Mouse (Mus musculus): ENCODE measurements around the gene Dnaja3.

DNA sequence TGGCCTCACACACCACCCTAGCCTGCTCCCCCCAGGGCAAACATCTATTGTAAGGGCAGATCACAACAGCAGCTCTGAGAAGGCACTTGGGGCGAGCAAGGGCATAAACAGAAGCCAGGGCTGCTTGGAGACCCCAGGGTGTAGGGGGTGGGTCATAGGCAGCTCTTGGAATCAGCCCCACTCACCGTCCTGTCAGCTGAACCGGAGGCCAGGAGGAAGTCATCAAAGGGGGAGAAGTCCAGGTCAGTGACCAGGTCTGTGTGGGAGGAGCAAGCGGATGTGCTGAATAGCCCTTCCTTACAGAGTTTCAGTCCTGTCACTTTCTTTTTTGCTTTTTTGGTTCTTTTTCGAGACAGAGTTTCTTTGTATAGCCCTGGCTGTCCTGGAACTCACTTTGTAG lies 30.5 kb downstream of the Dnaja3 start:
- TF ChIP-seq CTCF (IDR thresholded peaks at IDR 0.05; ENCODE audit: extremely low read depth, insufficient read length, insufficient replicate concordance, low read depth, low read length) (no peak), POLR2A (IDR thresholded peaks at IDR 0.05; ENCODE audit: low read depth, low read length) (no peak)

All from small intestine, adult 2 months (tissue).